Mouse (Mus musculus) mature B cell (primary cell): ENCODE data around the gene Itga5.
"Not testable (repeated sequence)": the region's sequence is repeated elsewhere in the genome, so short reads cannot be mapped to it uniquely, and the experiment has no call there.

Experiments used
- in situ Hi-C: fragments of 300-500 bp; cut with MboI; formaldehyde crosslinking; loops from 2 replicates; pipeline ENCODE4 v1.14.3; 2019

Gene Itga5

DNA sequence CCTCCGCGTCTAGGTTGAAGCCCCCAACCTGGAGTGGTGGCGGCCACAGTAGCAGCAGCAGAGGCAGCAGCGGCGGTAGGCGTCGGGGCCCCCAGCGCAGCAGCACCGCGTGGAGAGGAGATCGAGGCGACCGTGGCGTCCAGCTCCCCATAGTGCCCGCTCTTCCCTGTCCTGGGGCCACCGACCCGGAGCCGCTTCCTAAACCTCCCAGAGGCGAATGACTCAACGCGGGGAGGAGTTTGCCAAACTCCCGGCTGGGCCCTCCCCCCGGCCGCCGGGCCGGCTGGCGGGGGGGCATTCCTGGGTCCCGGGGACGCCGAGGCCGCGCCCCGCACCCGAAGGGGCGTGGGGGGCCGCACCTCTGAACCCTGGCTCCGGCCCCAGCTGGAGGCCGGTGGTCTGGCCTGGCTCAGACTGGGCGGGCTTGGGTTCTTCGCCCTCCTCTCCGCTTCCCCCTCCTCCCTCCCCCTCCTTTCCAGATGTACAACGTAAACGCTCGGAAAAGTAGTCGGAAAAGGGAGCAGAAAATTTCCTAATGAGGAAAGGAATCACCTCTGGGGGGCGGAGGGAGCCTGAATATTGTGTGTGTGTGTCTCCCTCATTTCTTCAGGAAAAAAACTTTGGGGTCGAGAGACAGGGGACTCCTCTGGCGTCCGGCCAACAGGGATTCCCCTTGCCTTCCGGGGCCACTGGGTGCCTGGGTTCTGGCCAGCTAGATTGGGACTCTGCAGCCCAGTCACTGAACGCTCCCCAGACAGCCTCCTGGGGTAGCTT is at the start of gene Itga5:
TSS of gene Itga5 (minus strand) at position 388 of the 774 bp plus-strand sequence.
- in situ Hi-C loops = no loop called here

DNA sequence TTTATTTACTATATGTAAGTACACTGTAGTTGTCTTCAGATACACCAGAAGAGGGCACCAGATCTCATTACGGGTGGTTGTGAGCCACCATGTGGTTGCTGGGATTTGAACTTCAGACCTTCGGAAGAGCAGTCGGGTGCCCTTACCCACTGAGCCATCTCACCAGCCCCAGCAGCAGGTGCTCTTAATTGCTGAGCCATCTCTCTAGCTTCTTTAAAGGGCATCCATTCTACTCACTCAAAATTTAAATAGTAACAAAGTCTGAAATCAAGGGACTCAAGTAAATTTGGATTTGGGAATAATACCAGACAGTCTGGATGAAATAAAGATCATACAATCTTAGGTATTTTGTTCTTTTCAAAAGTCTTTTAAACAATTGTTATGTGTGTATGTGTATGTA is 39.0 kb upstream of the Itga5 start:
- in situ Hi-C loops = not testable (repeated sequence)

DNA sequence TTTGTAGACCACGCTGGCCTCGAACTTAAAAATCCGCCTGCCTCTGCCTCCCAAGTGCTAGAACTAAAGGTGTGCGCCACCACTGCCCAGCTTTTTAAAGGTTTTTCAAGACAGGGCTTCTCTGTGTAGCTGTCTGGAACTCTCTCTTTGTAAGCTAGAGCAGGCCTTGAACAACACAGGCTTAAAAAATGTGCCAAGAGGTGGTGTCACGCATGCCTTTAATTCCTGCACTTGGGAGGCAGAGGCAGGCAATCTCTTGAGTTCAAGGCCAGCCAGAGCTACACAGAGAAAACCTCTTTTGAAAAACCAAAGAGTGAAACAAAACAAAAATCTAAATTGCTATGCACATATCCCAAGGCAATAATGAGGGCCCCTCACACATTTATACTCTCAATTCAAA is 34.8 kb upstream of the Itga5 start:
- in situ Hi-C loops = no loop called here

DNA sequence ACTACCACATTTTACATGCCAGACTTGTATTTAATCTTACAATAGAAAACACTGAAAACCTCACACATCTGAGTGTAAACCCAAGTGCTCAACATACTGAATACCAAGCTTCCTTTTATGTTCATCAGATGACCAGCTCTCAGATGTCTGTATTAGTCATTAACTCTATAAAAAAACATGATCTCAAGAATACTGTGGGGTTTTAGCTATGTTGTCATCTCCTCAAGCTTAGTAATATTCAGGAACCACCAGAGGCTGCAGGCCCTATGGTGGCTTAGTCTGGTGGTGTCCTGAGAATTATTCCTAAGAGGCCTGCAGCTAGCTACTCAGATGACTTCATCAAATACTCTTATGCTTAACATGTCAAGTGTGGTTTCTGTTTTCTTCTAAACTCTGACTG is 27.0 kb upstream of the Itga5 start:
- in situ Hi-C loops = no loop called here

- in situ Hi-C loops = no loop called here
Measured at GRCm38 (mm10) chr15:103388556-103389145, 22.1 kb upstream of the Itga5 start.

GRCm38 (mm10) chr15:103383771-103384488 is 17.4 kb upstream of the Itga5 start:
- in situ Hi-C loops = no loop called here

- in situ Hi-C loops = no loop called here
Measured at GRCm38 (mm10) chr15:103382795-103383406, 16.3 kb upstream of the Itga5 start.

DNA sequence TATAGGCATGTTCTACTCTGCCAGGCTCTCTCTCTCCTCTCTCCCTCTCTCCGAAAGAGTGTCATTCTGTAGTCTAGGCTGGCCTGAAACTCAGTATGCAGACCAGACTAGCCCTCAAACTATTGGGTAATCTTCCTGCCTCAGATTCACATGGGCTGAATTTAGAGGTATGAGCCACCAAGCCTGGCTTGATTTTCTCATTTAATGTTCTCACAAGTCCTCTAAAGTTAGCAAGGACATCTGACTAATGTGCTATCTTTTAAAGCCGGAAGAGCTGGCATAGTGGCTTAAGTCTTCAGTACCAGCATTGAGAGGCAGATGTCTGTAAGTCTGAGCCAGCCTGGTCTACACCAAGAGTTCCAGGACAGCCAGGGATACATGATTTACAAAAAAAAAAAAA is 15.5 kb upstream of the Itga5 start:
- in situ Hi-C loops = no loop called here

- in situ Hi-C loops = no loop called here
Measured at GRCm38 (mm10) chr15:103378665-103379356, 12.2 kb upstream of the Itga5 start.

DNA sequence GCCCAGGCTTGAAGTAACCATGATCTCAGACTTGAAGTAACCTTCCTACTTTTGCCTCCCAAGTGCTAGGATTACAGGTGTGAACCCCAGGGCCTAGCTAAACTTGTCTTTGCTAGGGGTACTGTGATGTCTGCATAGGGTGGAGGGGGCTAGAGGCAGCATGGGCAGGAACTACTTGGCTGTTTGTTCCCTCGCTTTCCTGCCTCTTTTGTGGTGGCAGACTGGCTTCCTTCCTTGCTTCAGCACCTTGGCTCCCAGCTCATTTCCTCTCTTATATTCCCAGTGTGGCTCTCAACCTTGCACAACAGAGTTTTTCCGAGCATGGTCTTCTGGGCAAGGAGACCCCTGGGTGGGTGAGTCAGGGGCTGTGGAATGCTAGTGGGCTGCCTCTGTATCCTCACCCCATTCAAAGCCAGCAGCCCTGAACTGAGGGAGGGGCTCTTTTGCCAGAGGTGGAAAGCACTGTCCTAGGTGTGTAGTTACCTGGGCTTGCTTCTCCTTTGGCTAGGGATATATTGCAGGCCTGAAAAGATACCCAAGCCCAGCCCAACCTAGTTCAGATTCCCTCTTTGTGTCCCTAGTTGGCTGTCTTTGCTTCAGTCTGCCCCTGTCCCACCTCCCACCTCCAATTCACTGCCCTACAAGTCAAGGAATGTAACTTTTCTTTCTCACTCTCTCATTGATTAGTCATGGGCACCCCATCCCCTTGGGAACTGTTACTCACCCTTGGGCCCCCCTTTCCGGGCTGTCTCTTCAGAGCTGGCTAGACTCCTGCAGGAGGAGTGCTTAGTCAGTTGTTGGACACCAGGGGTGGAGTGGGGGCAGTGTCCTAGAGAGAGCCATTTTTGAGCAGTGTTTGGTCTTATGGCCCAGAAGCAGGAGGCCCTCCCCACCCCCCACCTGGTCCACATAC is 11.4 kb upstream of the Itga5 start:
- in situ Hi-C loops = no loop called here

GRCm38 (mm10) chr15:103376837-103377269 is 10.3 kb upstream of the Itga5 start:
- in situ Hi-C loops = no loop called here

DNA sequence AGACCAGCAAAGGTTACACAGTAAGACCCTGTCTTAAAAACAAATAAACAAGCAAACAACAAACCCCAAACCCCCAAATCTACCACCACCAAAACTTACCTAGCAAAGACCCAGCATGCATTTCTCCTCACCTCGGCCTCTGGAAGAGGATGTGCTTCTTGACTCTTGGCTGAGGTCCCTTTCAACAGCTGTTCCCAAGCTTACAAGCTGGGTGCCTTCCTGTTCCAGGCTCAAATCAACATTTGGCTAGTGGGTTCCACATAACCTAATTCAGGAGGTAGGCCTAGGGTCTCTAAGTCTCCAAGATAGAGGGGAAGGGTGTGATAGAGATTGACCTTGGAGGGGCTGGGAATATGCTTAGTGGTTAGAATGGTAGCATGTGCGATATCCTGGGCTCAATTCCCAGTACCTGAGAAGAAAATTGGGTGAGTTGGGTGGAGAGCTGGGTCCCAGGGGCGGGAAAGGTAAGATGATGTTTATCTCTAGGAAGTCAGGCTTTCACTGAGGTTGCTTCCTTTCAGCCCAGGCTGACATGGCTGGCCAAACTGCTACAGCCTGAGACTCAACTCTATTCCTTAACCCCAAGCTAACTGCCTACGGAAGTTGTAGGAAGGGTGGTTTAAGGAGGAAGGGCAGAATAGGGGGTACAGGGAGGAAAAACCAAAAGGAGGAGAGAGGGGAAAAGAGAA is 8.7 kb upstream of the Itga5 start:
- in situ Hi-C loops = no loop called here

DNA sequence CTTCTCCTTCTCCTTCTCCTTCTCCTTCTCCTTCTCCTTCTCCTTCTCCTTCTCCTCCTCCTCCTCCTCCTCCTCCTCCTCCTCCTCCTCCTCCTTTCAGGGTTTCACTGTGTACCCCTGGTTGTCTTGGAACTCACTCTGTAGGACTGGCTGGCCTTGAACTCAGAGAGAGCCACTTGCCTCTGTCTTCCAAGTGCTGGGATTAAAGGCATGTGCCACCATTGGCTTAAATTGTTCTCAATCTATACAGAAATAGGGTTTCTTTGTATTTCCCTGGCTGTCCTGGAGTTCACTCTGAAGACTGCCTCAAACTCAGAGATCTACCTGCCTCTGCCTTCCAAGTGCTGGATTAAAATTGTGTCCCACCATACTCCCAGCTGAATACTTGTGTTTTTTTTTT is 5.9 kb upstream of the Itga5 start:
- in situ Hi-C loops = no loop called here

DNA sequence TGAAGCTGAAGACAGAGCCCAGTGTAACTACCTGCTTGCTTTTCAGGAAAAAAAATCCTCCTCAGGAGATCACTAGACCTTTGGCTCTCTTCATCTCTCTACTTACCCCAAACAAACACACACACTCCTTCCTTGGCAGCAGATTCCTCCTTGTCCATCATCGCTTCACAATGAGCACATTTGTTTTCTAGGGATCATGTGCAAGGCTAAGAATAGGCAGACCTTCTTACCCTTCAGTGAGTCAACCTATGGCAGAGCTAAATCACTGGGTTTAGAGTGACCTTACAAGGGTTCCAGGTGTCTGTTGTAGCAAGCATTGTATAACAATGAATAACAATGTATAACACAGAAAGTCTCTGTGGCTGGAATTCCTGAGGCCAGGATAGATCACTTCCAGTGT is 5.2 kb upstream of the Itga5 start:
- in situ Hi-C loops = no loop called here

DNA sequence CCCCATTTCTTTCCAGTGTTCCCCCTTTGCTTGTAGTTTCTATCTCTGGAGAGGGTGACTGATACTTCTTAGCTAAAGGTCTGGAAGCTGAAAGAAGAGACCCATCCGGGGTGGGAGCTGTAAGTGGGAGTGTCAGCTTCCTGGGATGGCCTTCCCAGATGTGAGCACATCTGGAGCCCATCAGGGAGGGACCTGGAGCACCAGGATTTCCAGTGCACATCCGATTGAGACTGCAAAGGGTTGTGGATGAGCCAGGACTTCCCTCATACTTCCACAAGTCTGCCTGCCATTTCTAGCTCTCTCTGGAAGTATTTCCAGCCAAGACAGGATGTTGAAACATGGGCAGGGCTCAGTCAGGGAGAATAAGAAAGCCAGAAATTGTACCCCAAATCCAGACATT is 4.6 kb upstream of the Itga5 start:
- in situ Hi-C loops = no loop called here

- in situ Hi-C loops = no loop called here
Measured at GRCm38 (mm10) chr15:103370462-103370861, 3.9 kb upstream of the Itga5 start.

DNA sequence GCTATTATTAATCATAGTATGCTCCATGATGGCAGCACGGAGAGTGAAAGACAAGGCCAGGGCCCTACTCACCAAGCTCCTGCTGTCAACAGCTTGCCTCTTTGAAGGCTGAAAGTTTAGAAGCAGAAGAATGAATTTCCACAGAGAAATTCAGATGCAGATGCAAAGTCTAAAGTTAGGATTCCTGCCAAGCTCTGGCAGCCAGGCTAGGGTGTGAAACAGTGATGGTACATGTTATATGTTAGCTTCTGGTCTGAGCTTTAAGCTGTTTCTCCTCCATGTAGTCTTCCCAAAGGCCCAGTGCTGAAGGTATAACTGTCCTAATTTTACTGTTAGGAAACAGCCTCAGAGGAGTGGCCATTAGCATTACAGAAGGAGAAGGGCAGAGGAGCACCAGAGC is 2.6 kb upstream of the Itga5 start:
- in situ Hi-C loops = no loop called here

- in situ Hi-C loops = no loop called here
Measured at GRCm38 (mm10) chr15:103368179-103368940, 1.8 kb upstream of the Itga5 start.
